Mouse (Mus musculus) liver, adult 2 months (tissue): Measurements from ENCODE around the gene Mrpl45. TPM values are rescaled to one million over a fixed set of nuclear protein-coding genes. Genes with fewer than 3 reads are reported as not detected.

ENCODE experiments used
- DNase-seq: peaks from one replicate; pipeline ENCODE4 v3.0.0-alpha.2; 2011; ENCODE audit warnings: low read depth, low spot score; ENCODE audit errors: extremely low read depth
- H3K27ac ChIP-seq: fragments of 200-500 bp; replicated peaks from 2 replicates; pipeline ENCODE4 v1.5.1; 2012; ENCODE audit warnings: low read depth, mild to moderate bottlenecking, control low read depth, inconsistent platforms, low read length; ENCODE audit not compliant: insufficient read depth
- H3K27me3 ChIP-seq: fragments of 200-500 bp; 2 replicates; pipeline ENCODE4 v1.6.1; 2012; ENCODE audit warnings: mild to moderate bottlenecking, moderate library complexity, low read length, inconsistent platforms; ENCODE audit not compliant: control insufficient read depth, insufficient read depth
- H3K36me3 ChIP-seq: fragments of 200-500 bp; 2 replicates; pipeline ENCODE4 v1.6.1; 2012; ENCODE audit warnings: low read length, inconsistent platforms; ENCODE audit not compliant: control insufficient read depth, insufficient read depth
- H3K4me1 ChIP-seq: fragments of 200-500 bp; 2 replicates; pipeline ENCODE4 v1.6.1; 2011; ENCODE audit warnings: low read length; ENCODE audit not compliant: control insufficient read depth, insufficient read depth
- H3K4me3 ChIP-seq: fragments of 200-500 bp; 2 replicates; pipeline ENCODE4 v1.5.1; 2011; ENCODE audit warnings: low read depth, mild to moderate bottlenecking, control low read depth, low read length, moderate library complexity; ENCODE audit not compliant: insufficient read depth
- H3K79me2 ChIP-seq: fragments of 200-500 bp; 2 replicates; pipeline ENCODE4 v1.6.1; 2012; ENCODE audit warnings: inconsistent platforms, mild to moderate bottlenecking, low read length, moderate library complexity; ENCODE audit not compliant: control insufficient read depth, insufficient read depth
- H3K9ac ChIP-seq: fragments of 200-500 bp; 2 replicates; pipeline ENCODE4 v1.6.1; 2012; ENCODE audit warnings: low read depth, mild to moderate bottlenecking, control low read depth, inconsistent platforms, low read length
- CTCF ChIP-seq: fragments of 200-500 bp; IDR thresholded peaks from 2 replicates; pipeline ENCODE4 v1.5.1; 2011; ENCODE audit warnings: low read depth, low read length, control low read depth
- POLR2A ChIP-seq: fragments of 200-500 bp; IDR thresholded peaks from 2 replicates; pipeline ENCODE4 v1.6.1; 2011; ENCODE audit warnings: low read length, control low read depth; ENCODE audit not compliant: insufficient read depth; ENCODE audit errors: extremely low read depth
- WGBS: fragments of 180-500 bp; shearing (Covaris S2); methylation state at CpG from one replicate; pipeline ENCODE4 v1.1.7; 2018; 5-methylcytosine and 5-hydroxymethylcytosine counted together
- polyA plus RNA-seq: library from polyadenylated mRNA; depleted of rRNA; stranded (reverse); fragments of >200 nt; gene quantifications from 2 replicates; pipeline ENCODE4 v1.2.3, GENCODE M21; 2012; rRNA removed
- total RNA-seq: library from RNA; depleted of rRNA; stranded (reverse); fragments of >200 nt; gene quantifications from 2 replicates; pipeline ENCODE4 v1.2.3, GENCODE M21; 2014; rRNA removed

The Mrpl45 gene
- total and polyA plus RNA-seq, 2 experiments: 12.8 to 19.9 TPM

GRCm38 (mm10) chr11:97372159-97372864 is 56.8 kb downstream of the Mrpl45 start:
- Histone ChIP-seq H3K27me3 (no peaks in the 10 kb centered on the region), H3K79me2 (peaks cover 18% of the 10 kb centered on the region; the same call in 1 of the 2 replicates), H3K9ac (no peak overlapping the region), H3K36me3 (peaks cover 8% of the 10 kb centered on the region; the same call in 1 of the 2 replicates), H3K27ac (no peak overlapping the region), H3K4me3 (no peak overlapping the region), H3K4me1 (peaks cover 9% of the 10 kb centered on the region)
- WGBS: 60% methylated on average over 6 of the region's 6 CpGs
- no peak for TF ChIP-seq POLR2A
- TF ChIP-seq CTCF: no peak
- peak; percentile 62 for DNase-seq

- 90% methylated on average over 2 of the region's 2 CpGs for WGBS
- no peaks in the 10 kb centered on the region for H3K27me3 ChIP-seq
- H3K4me1 ChIP-seq: peaks cover 3% of the 10 kb centered on the region; the same call in 1 of the 2 replicates
- H3K27ac ChIP-seq: no peak overlapping the region
- H3K9ac ChIP-seq: no peak overlapping the region
- H3K36me3 ChIP-seq: peaks cover 13% of the 10 kb centered on the region
- peaks cover 13% of the 10 kb centered on the region; the same call in 1 of the 2 replicates for H3K79me2 ChIP-seq
- no peak overlapping the region for H3K4me3 ChIP-seq
- TF ChIP-seq POLR2A (no peak), CTCF (no peak)
- DNase-seq: no peak
Observed at GRCm38 (mm10) chr11:97373402-97373801, 57.9 kb downstream of the Mrpl45 start.

Other genes with a start within 250 kb of the Mrpl45 start
- gene Tbx21, start 200.4 kb upstream of the Mrpl45 start, total RNA-seq: 0.09 and 0.13 TPM in 2 replicates
- gene Tbx21, start 200.4 kb upstream of the Mrpl45 start, polyA plus RNA-seq: 0.22 and 0.38 TPM in 2 replicates
- 1.0 and 1.9 TPM in 2 replicates for gene Tbkbp1, start 164.2 kb upstream of the Mrpl45 start, total RNA-seq
- 6.1 and 6.4 TPM in 2 replicates for gene Tbkbp1, start 164.2 kb upstream of the Mrpl45 start, polyA plus RNA-seq
- 40.7 and 44.6 TPM in 2 replicates for gene Kpnb1, start 127.8 kb upstream of the Mrpl45 start, total RNA-seq
- gene Kpnb1, start 127.8 kb upstream of the Mrpl45 start, polyA plus RNA-seq: 14.9 and 16.2 TPM in 2 replicates
- 12.2 and 21.2 TPM in 2 replicates for gene Npepps, start 35.1 kb upstream of the Mrpl45 start, total RNA-seq
- gene Npepps, start 35.1 kb upstream of the Mrpl45 start, polyA plus RNA-seq: 7.1 and 9.1 TPM in 2 replicates
- gene Gpr179, start 36.4 kb downstream of the Mrpl45 start, total RNA-seq: not detected in 2 replicates
- gene Gpr179, start 36.4 kb downstream of the Mrpl45 start, polyA plus RNA-seq: 0.01 TPM in 1 of 2 replicates, not detected in the other
- gene Socs7, start 46.8 kb downstream of the Mrpl45 start, total RNA-seq: 4.0 TPM in 2 replicates
- 3.1 and 3.7 TPM in 2 replicates for gene Socs7, start 46.8 kb downstream of the Mrpl45 start, polyA plus RNA-seq
- 2.8 and 4.5 TPM in 2 replicates for gene Arhgap23, start 99.8 kb downstream of the Mrpl45 start, total RNA-seq
- 11.3 and 13.6 TPM in 2 replicates for gene Arhgap23, start 99.8 kb downstream of the Mrpl45 start, polyA plus RNA-seq
- not detected in 2 replicates for gene 4933428G20Rik, start 184.6 kb downstream of the Mrpl45 start, total RNA-seq
- gene 4933428G20Rik, start 184.6 kb downstream of the Mrpl45 start, polyA plus RNA-seq: not detected in 2 replicates